In genomic region chr8:12330066-12330465, GRCm38 (mm10) we compare ENCODE assay signal across 12 mouse cellular contexts. TPM values are rescaled to one million over a fixed set of nuclear protein-coding genes. Genes with fewer than 3 reads are reported as not detected.
A peak's percentile ranks its signal among the peaks of the same experiment; 100 is the strongest.
DNase-seq lines count a peak whose midpoint lies in the region; ATAC-seq and TF ChIP-seq lines count a peak whose summit lies in the region.
"Had no signal": no experiment of that assay in that cellular context is flagged by ENCODE, and none has a peak within 500 bp of the region (broad histone marks: within the 10 kb centered on the region; RNA-seq: fewer than 3 reads in every experiment).

No protein-coding gene starts in this region.

- DNase-seq in forebrain, embryonic 11.5 days (ENCODE audit: low spot score) = no peak
- no peak for DNase-seq in lung, adult 2 months
- DNase-seq in R1 (ENCODE audit: low read depth, low spot score) = peak; percentile 53
- no peak for DNase-seq in thymus, postnatal 10 days (ENCODE audit: low spot score in 2 of 2)
- DNase-seq in frontal cortex, postnatal 14 days (ENCODE audit: low spot score in 2 of 2) = no peak
- DNase-seq: adrenal gland, postnatal 36 days; gastrocnemius, postnatal 25 days; thymus, postnatal 25 days had no signal

- peak overlapping the region; percentile 34; the same call in 1 of the 2 replicates for H3K27ac ChIP-seq in forebrain, embryonic 16.5 days (ENCODE audit: low read length)
- no peak overlapping the region for H3K27ac ChIP-seq in forebrain, embryonic 11.5 days (ENCODE audit: low read depth, low read length)
- no peak overlapping the region for H3K27ac ChIP-seq in lung, embryonic 16.5 days (ENCODE audit: low read length)
- H3K27ac ChIP-seq in hindbrain, embryonic 15.5 days (replicated peaks) = peak overlapping the region; percentile 54; the same call in 1 of the 2 replicates
- H3K27ac ChIP-seq: lung, embryonic 15.5 days had no signal

- 20% methylated on average over 8 of the region's 8 CpGs for WGBS in forebrain, embryonic 16.5 days
- WGBS in forebrain, embryonic 11.5 days = 28% methylated on average over 8 of the region's 8 CpGs
- whole genome bisulfite sequencing in lung, embryonic 16.5 days = 29% methylated on average over 8 of the region's 8 CpGs
- WGBS in lung, adult 2 months = 25% methylated on average over 8 of the region's 8 CpGs
- WGBS in hindbrain, embryonic 15.5 days = 23% methylated on average over 8 of the region's 8 CpGs

- no peak overlapping the region for H3K9ac ChIP-seq in forebrain, embryonic 16.5 days (replicated peaks; ENCODE audit: low read depth, low read length)
- H3K9ac ChIP-seq in forebrain, embryonic 11.5 days (ENCODE audit: low read length) = no peak overlapping the region
- no peak overlapping the region for H3K9ac ChIP-seq in lung, embryonic 16.5 days (ENCODE audit: low read length)
- H3K9ac ChIP-seq in hindbrain, embryonic 15.5 days = no peak overlapping the region
- H3K9ac ChIP-seq: lung, embryonic 15.5 days had no signal

- no peak for TF ChIP-seq CTCF in lung, adult 2 months (IDR thresholded peaks at IDR 0.05; ENCODE audit: insufficient read depth, low read length)

- TF ChIP-seq POLR2A in lung, adult 2 months (IDR thresholded peaks at IDR 0.05; ENCODE audit: borderline replicate concordance, extremely low read depth, low read depth, low read length) = no peak

- H3K4me2 ChIP-seq in forebrain, embryonic 16.5 days (ENCODE audit: low read length) = no peak overlapping the region
- H3K4me2 ChIP-seq in forebrain, embryonic 11.5 days (ENCODE audit: low read depth, low read length, severe bottlenecking) = no peak overlapping the region
- H3K4me2 ChIP-seq in lung, embryonic 16.5 days (ENCODE audit: low read depth, low read length) = no peak overlapping the region
- no peak overlapping the region for H3K4me2 ChIP-seq in hindbrain, embryonic 15.5 days
- H3K4me2 ChIP-seq: lung, embryonic 15.5 days had no signal

- no peak for ATAC-seq in forebrain, embryonic 16.5 days
- no peak for ATAC-seq in forebrain, embryonic 11.5 days (replicated peaks; ENCODE audit: low FRiP score)
- ATAC-seq in lung, embryonic 16.5 days (ENCODE audit: low read depth) = 0 out of 2 replicates have a peak, but pooled peaks have one; percentile 15
- no peak for ATAC-seq in hindbrain, embryonic 15.5 days (ENCODE audit: low FRiP score, low read depth)

- H3K4me3 ChIP-seq in forebrain, embryonic 16.5 days (replicated peaks; ENCODE audit: low read length) = no peak overlapping the region
- H3K4me3 ChIP-seq in forebrain, embryonic 11.5 days (ENCODE audit: low read depth, low read length) = no peak overlapping the region
- H3K4me3 ChIP-seq in lung, embryonic 16.5 days (ENCODE audit: low read length) = no peak overlapping the region
- H3K4me3 ChIP-seq in lung, adult 2 months (replicated peaks; ENCODE audit: extremely low read depth, low read depth, low read length) = no peak overlapping the region
- H3K4me3 ChIP-seq in hindbrain, embryonic 15.5 days = no peak overlapping the region
- H3K4me3 ChIP-seq: lung, embryonic 15.5 days had no signal

- H3K27me3 ChIP-seq in forebrain, embryonic 16.5 days (replicated peaks; ENCODE audit: control insufficient read depth, insufficient read depth, low read length) = 0 out of 2 replicates have a peak, but pooled peaks cover under 1% of the 10 kb centered on the region
- peaks cover 48% of the 10 kb centered on the region for H3K27me3 ChIP-seq in forebrain, embryonic 11.5 days (ENCODE audit: control insufficient read depth, insufficient read depth, low read length)
- H3K27me3 ChIP-seq in lung, embryonic 16.5 days (ENCODE audit: control insufficient read depth, insufficient read depth, low read depth, low read length) = peaks cover 9% of the 10 kb centered on the region
- peaks cover 34% of the 10 kb centered on the region for H3K27me3 ChIP-seq in hindbrain, embryonic 15.5 days

- peaks cover 61% of the 10 kb centered on the region for H3K4me1 ChIP-seq in forebrain, embryonic 16.5 days (replicated peaks; ENCODE audit: control insufficient read depth, insufficient read depth, low read length)
- H3K4me1 ChIP-seq in forebrain, embryonic 11.5 days (replicated peaks; ENCODE audit: control insufficient read depth, insufficient read depth, low read length) = peaks cover 28% of the 10 kb centered on the region
- no peaks in the 10 kb centered on the region for H3K4me1 ChIP-seq in lung, embryonic 16.5 days (replicated peaks; ENCODE audit: control insufficient read depth, insufficient read depth, low read length)
- H3K4me1 ChIP-seq in lung, adult 2 months (ENCODE audit: control insufficient read depth, insufficient read depth, low read length) = no peaks in the 10 kb centered on the region
- H3K4me1 ChIP-seq in hindbrain, embryonic 15.5 days (replicated peaks) = peaks cover 55% of the 10 kb centered on the region

- no peaks in the 10 kb centered on the region for H3K36me3 ChIP-seq in forebrain, embryonic 16.5 days (ENCODE audit: control insufficient read depth, insufficient read depth)
- no peaks in the 10 kb centered on the region for H3K36me3 ChIP-seq in forebrain, embryonic 11.5 days (ENCODE audit: control insufficient read depth, insufficient read depth, low read length)
- no peaks in the 10 kb centered on the region for H3K36me3 ChIP-seq in lung, embryonic 16.5 days (ENCODE audit: control insufficient read depth, insufficient read depth, low read length)
- no peaks in the 10 kb centered on the region for H3K36me3 ChIP-seq in hindbrain, embryonic 15.5 days
- H3K36me3 ChIP-seq: lung, embryonic 15.5 days had no signal

- H3K9me3 ChIP-seq in forebrain, embryonic 16.5 days (ENCODE audit: control insufficient read depth, low read length) = no peaks in the 10 kb centered on the region
- no peaks in the 10 kb centered on the region for H3K9me3 ChIP-seq in forebrain, embryonic 11.5 days (ENCODE audit: control insufficient read depth, low read length)
- H3K9me3 ChIP-seq in lung, embryonic 16.5 days (ENCODE audit: control insufficient read depth, low read length) = no peaks in the 10 kb centered on the region
- no peaks in the 10 kb centered on the region for H3K9me3 ChIP-seq in hindbrain, embryonic 15.5 days
- H3K9me3 ChIP-seq: lung, embryonic 15.5 days had no signal

RNA-seq across cellular contexts. Expression of gene A230072I06Rik, which starts 51.4 kb away (rescaled TPM):
- polyA plus RNA-seq in forebrain, embryonic 16.5 days (2015; fragmentation: Nextera tagmentation; extraction: Ambion mirVana) = 0.17 and 0.77 TPM in 2 replicates
- not detected in 2 replicates for polyA plus RNA-seq in forebrain, embryonic 11.5 days (2014; fragmentation: Nextera tagmentation; extraction: Ambion mirVana)
- not detected in 2 replicates for polyA plus RNA-seq in lung, embryonic 16.5 days (2015; fragmentation: Nextera tagmentation; extraction: Ambion mirVana)
- not detected in 2 replicates for polyA plus RNA-seq in lung, adult 2 months (2012; rRNA removed)
- polyA plus RNA-seq in hindbrain, embryonic 15.5 days (2015; fragmentation: Nextera tagmentation; extraction: Ambion mirVana) = 0.10 and 0.20 TPM in 2 replicates
- polyA plus RNA-seq: lung, embryonic 15.5 days had no signal

Comparison
In these comparisons a context has a peak if more than half of its experiments do, and no peak if none do; other contexts are left out.
1. H3K27ac ChIP-seq: peak in forebrain, embryonic 16.5 days (single experiment) and hindbrain, embryonic 15.5 days (single experiment); none in forebrain, embryonic 11.5 days (single experiment) and lung, embryonic 16.5 days (single experiment).